Mouse (Mus musculus) lung, postnatal 0 days (tissue): ENCODE data around the gene Pgc. TPM values are rescaled to one million over a fixed set of nuclear protein-coding genes. Genes with fewer than 3 reads are reported as not detected.

Experiments used
- ATAC-seq: fragments of 200-750 bp; cut with Nextera tagmentation; 2 replicates; pipeline ENCODE4 v1.8.0; 2017; ENCODE audit warnings: moderate library complexity
- DNase-seq: peaks from one replicate; pipeline ENCODE4 v3.0.0-alpha.2; 2016; ENCODE audit warnings: low spot score
- H3K27ac ChIP-seq: fragments of 300-500 bp; sonication (generic); 2 replicates; pipeline ENCODE4 v1.5.1; 2014; ENCODE audit warnings: antibody characterized with exemption, mild to moderate bottlenecking, low read length, mixed read lengths
- H3K27me3 ChIP-seq: fragments of 300-500 bp; sonication (generic); replicated peaks from 2 replicates; pipeline ENCODE4 v1.6.1; 2014; ENCODE audit warnings: low read length, mixed read lengths; ENCODE audit not compliant: insufficient read depth
- H3K36me3 ChIP-seq: fragments of 300-500 bp; sonication (generic); 2 replicates; pipeline ENCODE4 v1.6.1; 2014; ENCODE audit warnings: low read length, mixed read lengths; ENCODE audit not compliant: insufficient read depth
- H3K4me1 ChIP-seq: fragments of 300-500 bp; sonication (generic); 2 replicates; pipeline ENCODE4 v1.6.1; 2014; ENCODE audit warnings: antibody characterized with exemption, low read depth, low read length, mixed read lengths; ENCODE audit not compliant: insufficient read depth
- H3K4me2 ChIP-seq: fragments of 300-500 bp; sonication (generic); replicated peaks from 2 replicates; pipeline ENCODE4 v1.6.1; 2014; ENCODE audit warnings: low read depth, mild to moderate bottlenecking, low read length, moderate library complexity, mixed read lengths
- H3K4me3 ChIP-seq: fragments of 300-500 bp; sonication (generic); 2 replicates; pipeline ENCODE4 v1.5.1; 2014; ENCODE audit warnings: low read depth, low read length
- H3K9ac ChIP-seq: fragments of 300-500 bp; sonication (generic); replicated peaks from 2 replicates; pipeline ENCODE4 v1.6.1; 2014; ENCODE audit warnings: low read depth, mild to moderate bottlenecking
- H3K9me3 ChIP-seq: fragments of 300-500 bp; sonication (generic); 2 replicates; pipeline ENCODE4 v1.6.1; 2016; ENCODE audit warnings: low read length, mixed read lengths
- CTCF ChIP-seq: IDR thresholded peaks from 2 replicates; pipeline ENCODE4 v1.5.1; 2016; ENCODE audit warnings: antibody characterized with exemption, mild to moderate bottlenecking
- EP300 ChIP-seq: IDR thresholded peaks from 2 replicates; pipeline ENCODE4 v1.6.1; 2016; ENCODE audit warnings: antibody characterized with exemption, mild to moderate bottlenecking, control low read depth
- WGBS: fragments of 180-500 bp; shearing (Covaris S2); extraction: QIAGEN DNeasy Blood & Tissue Kit; methylation state at CpG from one replicate; pipeline ENCODE4 v1.1.7; 2014; 5-methylcytosine and 5-hydroxymethylcytosine counted together
- polyA plus RNA-seq: library from polyadenylated mRNA; unstranded; fragments of >200 nt; fragmentation: Nextera tagmentation; extraction: Ambion mirVana; gene quantifications from 2 replicates; pipeline ENCODE4 v1.2.1, GENCODE M21; 2015

The Pgc gene
- polyA plus RNA-seq, 1 experiment from 2014 or later = 25.4 TPM

DNA sequence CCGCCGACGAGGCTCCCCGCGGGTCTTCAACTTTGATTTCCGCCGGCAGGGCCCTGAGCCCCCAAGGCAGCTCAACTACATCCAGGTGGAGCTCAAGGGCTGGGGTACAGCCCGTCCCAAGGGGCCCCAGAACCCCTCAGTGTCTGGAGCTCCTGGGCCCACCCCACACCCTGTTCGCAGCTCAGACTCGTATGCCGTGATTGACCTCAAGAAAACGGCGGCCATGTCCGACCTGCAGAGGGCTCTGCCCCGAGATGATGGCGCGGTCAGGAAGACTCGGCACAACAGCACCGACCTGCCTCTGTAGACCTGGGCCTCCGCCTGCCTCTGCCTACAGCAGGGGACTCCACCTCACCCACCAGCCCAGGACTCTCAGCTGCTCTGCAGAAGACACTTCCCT lies 23.1 kb upstream of the Pgc start:
- ATAC-seq = no peak
- Histone ChIP-seq H3K9ac (no peak overlapping the region), H3K27me3 (no peaks in the 10 kb centered on the region), H3K4me2 (no peak overlapping the region), H3K9me3 (no peaks in the 10 kb centered on the region), H3K27ac (no peak overlapping the region), H3K4me3 (no peak overlapping the region), H3K36me3 (no peaks in the 10 kb centered on the region; the same call in 1 of the 2 replicates), H3K4me1 (no peaks in the 10 kb centered on the region)
- no peak for DNase-seq
- 43% methylated on average over 20 of the region's 20 CpGs for WGBS
- no peak for TF ChIP-seq EP300
- no peak for TF ChIP-seq CTCF

DNA sequence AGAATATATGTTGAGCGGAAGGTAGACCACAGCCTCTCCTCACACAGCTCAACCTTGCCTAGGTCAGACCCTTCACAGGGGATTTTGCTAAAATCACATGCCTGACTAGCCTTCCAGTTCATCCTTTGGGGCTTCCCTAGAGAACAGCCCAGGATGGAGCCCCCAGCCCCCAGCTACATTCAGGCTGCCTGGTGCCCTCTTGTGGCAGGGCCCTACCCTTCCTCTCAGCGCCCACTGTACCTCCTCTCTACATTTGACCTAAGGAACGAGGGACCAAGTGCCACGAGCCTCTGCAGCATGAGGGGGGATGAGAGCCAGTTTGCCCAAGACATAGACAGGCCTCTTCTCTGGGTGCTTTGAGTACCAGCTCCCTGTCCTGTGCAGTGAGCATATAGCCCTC lies 21.9 kb upstream of the Pgc start:
- Histone ChIP-seq H3K4me2 (no peak overlapping the region), H3K4me3 (no peak overlapping the region), H3K27me3 (no peaks in the 10 kb centered on the region), H3K36me3 (no peaks in the 10 kb centered on the region; the same call in 1 of the 2 replicates), H3K9me3 (no peaks in the 10 kb centered on the region), H3K9ac (no peak overlapping the region), H3K27ac (no peak overlapping the region), H3K4me1 (no peaks in the 10 kb centered on the region)
- 73% methylated on average over 4 of the region's 4 CpGs for WGBS
- DNase-seq = no peak
- TF ChIP-seq CTCF = peak; percentile 26
- TF ChIP-seq EP300 = no peak
- no peak for ATAC-seq

DNA sequence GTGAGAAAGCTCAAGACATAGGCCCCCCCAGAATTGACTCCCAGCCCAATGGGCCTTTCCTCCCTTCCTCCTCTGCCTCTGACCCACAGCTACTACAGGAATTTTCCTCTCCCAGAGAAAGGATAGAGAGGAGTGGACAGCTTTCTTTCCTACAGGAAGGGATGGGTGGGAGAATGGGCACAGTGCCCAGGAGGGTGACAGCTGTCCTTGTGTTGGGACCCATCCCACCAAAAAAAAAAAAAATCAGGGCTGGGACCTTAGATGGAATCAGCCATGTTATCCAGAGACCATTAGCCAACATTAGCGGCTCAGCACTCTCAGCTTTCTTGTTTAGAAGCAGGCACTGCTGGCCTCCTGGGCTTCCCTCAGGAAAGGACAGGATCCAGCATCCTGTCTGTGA lies 20.4 kb upstream of the Pgc start:
- WGBS = 58% methylated on average over 1 of the region's 1 CpGs

DNA sequence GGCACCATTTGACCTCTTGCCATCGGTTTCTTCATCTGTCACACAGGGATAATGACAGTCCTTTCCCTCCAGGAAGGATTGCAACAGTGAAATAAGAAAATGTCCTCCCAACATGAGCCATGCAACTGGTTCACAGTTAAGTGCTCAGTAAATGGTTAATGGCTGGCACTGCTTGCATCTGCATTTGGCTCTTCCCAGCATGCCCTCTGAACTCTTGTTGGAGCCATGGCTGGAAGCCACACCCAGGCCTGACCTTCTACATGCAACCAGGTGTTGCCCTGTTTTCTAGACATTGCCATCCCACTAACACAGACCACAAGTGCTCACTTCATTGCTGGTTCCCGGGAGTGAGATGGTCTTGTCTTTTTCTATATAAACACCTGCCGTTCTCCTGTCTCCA lies 18.7 kb upstream of the Pgc start:
- no peak for DNase-seq
- Histone ChIP-seq H3K4me2 (no peak overlapping the region), H3K27me3 (no peaks in the 10 kb centered on the region), H3K36me3 (no peaks in the 10 kb centered on the region), H3K9me3 (no peaks in the 10 kb centered on the region), H3K4me3 (no peak overlapping the region), H3K27ac (no peak overlapping the region), H3K9ac (no peak overlapping the region), H3K4me1 (no peaks in the 10 kb centered on the region)
- ATAC-seq = no peak
- TF ChIP-seq EP300 = no peak
- no peak for TF ChIP-seq CTCF
- WGBS = 63% methylated on average over 3 of the region's 3 CpGs

More for the DNA sequence above, 20.4 kb upstream of the Pgc start:
- H3K9me3 ChIP-seq = no peaks in the 10 kb centered on the region
- DNase-seq (no peak), ATAC-seq (no peak)
- TF ChIP-seq EP300 = no peak
- TF ChIP-seq CTCF = no peak
- H3K4me3 ChIP-seq = no peak overlapping the region
- H3K27ac ChIP-seq = no peak overlapping the region
- H3K9ac ChIP-seq = no peak overlapping the region
- no peak overlapping the region for H3K4me2 ChIP-seq
- H3K36me3 ChIP-seq = no peaks in the 10 kb centered on the region; the same call in 1 of the 2 replicates
- no peaks in the 10 kb centered on the region for H3K27me3 ChIP-seq
- no peaks in the 10 kb centered on the region for H3K4me1 ChIP-seq

DNA sequence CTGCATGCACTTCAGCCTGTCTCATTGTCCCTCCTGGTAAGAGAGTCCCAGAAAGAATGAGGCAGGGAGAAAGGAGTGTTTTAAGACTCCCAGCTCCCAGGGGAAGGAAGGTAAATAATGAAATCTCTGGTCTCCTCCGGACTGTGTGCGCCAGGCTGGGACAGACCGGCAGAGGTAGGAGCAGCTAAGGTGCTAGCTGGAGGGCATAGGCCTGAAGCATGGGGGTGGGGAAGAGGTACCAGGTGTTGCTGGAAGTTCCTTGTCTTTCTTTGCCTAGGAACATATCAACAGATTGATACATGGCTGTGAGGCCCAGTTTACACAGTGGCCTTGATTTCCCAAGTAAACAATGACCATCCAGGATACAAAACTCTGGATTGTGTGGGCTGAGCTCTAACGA lies 17.7 kb upstream of the Pgc start:
- no peak overlapping the region for H3K27ac ChIP-seq
- DNase-seq (no peak), ATAC-seq (no peak)
- no peaks in the 10 kb centered on the region for H3K4me1 ChIP-seq
- H3K9ac ChIP-seq = no peak overlapping the region
- H3K9me3 ChIP-seq = no peaks in the 10 kb centered on the region
- no peaks in the 10 kb centered on the region for H3K36me3 ChIP-seq
- 47% methylated on average over 4 of the region's 4 CpGs for WGBS
- no peak overlapping the region for H3K4me2 ChIP-seq
- H3K4me3 ChIP-seq = no peak overlapping the region
- TF ChIP-seq CTCF (no peak), EP300 (no peak)
- no peaks in the 10 kb centered on the region for H3K27me3 ChIP-seq

DNA sequence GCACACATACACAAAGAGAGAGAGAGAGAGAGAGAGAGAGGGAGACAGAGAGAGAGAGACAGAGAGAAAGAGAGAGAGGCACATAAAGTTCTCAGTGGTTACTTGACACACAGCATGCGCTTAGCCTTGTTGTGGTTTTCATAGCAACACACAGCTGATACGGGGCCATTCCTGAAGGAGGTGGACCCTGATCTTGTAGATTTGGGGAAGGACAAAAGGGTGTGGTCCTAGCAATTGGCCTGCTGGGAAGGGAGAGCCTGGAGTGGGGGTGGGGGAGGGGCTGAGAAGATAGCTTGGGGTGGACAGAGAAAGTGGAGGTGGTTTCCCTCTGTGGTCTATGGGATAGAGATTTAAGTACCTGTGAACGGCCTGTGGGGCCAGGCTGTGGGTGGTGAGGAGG lies 16.6 kb upstream of the Pgc start:
- no peak for TF ChIP-seq EP300
- TF ChIP-seq CTCF = no peak
- H3K9me3 ChIP-seq = no peaks in the 10 kb centered on the region
- H3K4me1 ChIP-seq = no peaks in the 10 kb centered on the region
- no peak for DNase-seq
- no peak for ATAC-seq
- no peak overlapping the region for H3K9ac ChIP-seq
- 54% methylated on average over 3 of the region's 3 CpGs for WGBS
- H3K4me2 ChIP-seq = no peak overlapping the region
- H3K4me3 ChIP-seq = no peak overlapping the region
- no peaks in the 10 kb centered on the region for H3K27me3 ChIP-seq
- H3K36me3 ChIP-seq = no peaks in the 10 kb centered on the region
- H3K27ac ChIP-seq = no peak overlapping the region

DNA sequence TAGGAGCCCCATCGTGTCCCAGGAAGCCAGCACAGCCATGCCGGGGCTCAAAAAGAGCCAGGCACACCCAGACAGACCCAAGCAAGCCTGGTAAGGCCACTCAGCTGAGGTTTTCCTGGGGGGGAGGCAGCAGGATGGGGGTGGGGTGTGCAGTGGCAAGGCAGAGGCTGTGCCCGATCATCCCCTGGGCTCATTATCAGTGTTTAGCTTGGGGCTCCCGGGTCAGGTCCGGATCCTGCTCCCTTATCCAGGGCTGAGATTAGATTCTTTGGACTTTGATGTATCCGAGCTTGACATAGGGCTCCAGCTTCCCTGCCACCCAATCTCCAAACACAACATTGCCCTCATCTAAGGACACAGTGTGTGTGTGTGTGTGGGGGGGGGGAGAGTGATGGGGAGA lies 14.8 kb upstream of the Pgc start:
- ATAC-seq (no peak), DNase-seq (no peak)
- H3K36me3 ChIP-seq = no peaks in the 10 kb centered on the region
- H3K9me3 ChIP-seq = no peaks in the 10 kb centered on the region
- no peaks in the 10 kb centered on the region for H3K27me3 ChIP-seq
- H3K27ac ChIP-seq = no peak overlapping the region
- no peak overlapping the region for H3K9ac ChIP-seq
- TF ChIP-seq EP300 (no peak), CTCF (no peak)
- H3K4me2 ChIP-seq = no peak overlapping the region
- WGBS = 42% methylated on average over 6 of the region's 6 CpGs
- H3K4me1 ChIP-seq = no peaks in the 10 kb centered on the region
- H3K4me3 ChIP-seq = no peak overlapping the region
